Mouse (Mus musculus) erythroid progenitor cell, adult 5-6 weeks (primary cell): Measurements from ENCODE around the gene Pdlim7. TPM values are rescaled to one million over a fixed set of nuclear protein-coding genes. Genes with fewer than 3 reads are reported as not detected.

Experiments
- ATAC-seq: replicated peaks from 2 replicates; pipeline ENCODE4 v1.8.0; 2016; ENCODE audit warnings: moderate number of reproducible peaks, mild to moderate bottlenecking, moderate TSS enrichment, inconsistent platforms; ENCODE audit not compliant: poor library complexity, low FRiP score, severe bottlenecking
- total RNA-seq, 2 experiments: library from RNA; stranded (forward) in 1 of 2; stranded (reverse) in 1 of 2; fragments of 150-400 nt in 1 of 2; fragments of 186-747, 209-891 nt in 1 of 2; gene quantifications; 2 replicates each; pipeline versions ENCODE4 v1.2.3 to v1.2.4; 2015 to 2017; ENCODE audit warnings: low replicate concordance in 2 of 2

The Pdlim7 gene
- total RNA-seq, 2 experiments from 2014 or later, result 0.15 to 0.84 TPM

- no peak for ATAC-seq
Observed at GRCm38 (mm10) chr13:55523278-55523677, 9.8 kb upstream of the Pdlim7 start.

DNA sequence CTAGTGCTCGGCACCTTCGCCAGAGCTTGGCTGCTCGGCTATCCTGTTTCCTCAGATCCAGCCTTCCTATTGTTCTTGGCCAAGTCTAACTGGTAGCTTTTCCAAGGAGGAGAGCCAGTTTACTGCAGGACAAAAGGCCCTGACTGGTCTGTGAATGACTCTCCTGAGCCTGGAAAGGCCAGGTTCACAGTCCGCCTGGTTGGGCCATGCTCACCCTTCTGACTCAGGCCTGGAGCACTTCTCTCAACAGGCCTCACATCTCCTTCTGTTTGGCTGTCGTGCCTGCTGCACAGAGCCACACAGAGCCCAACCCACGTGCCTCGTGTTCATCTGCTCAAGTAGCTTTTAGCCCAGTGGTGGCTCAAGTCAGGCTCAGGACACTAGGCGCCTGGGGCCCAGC is 9.3 kb upstream of the Pdlim7 start:
- no peak for ATAC-seq

- no peak for ATAC-seq
Observed at GRCm38 (mm10) chr13:55519606-55520005, 6.1 kb upstream of the Pdlim7 start.

GRCm38 (mm10) chr13:55516955-55517354 is 3.5 kb upstream of the Pdlim7 start:
- ATAC-seq, result peak; percentile 55; the same call in 1 of the 2 replicates

DNA sequence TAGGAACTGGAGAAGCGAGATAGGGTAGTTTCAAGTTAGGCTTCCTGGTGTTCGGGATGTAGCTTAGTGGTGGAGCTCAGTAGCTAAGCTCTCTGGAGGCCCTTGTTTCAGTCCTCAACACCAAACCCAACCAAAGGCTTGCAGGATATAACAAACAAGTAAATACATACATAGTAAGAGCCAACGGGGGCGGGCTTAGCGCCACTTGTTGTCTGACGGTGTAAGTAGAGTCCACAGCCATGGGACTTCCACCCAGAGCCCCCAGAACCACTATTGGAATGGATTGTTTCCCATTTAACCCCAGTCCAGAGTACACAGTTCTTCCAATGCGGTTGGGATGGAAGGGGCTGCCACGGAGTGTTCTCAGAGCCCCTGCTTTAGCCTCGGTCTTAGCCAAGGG is 352 bp upstream of the Pdlim7 start:
- no peak for ATAC-seq

DNA sequence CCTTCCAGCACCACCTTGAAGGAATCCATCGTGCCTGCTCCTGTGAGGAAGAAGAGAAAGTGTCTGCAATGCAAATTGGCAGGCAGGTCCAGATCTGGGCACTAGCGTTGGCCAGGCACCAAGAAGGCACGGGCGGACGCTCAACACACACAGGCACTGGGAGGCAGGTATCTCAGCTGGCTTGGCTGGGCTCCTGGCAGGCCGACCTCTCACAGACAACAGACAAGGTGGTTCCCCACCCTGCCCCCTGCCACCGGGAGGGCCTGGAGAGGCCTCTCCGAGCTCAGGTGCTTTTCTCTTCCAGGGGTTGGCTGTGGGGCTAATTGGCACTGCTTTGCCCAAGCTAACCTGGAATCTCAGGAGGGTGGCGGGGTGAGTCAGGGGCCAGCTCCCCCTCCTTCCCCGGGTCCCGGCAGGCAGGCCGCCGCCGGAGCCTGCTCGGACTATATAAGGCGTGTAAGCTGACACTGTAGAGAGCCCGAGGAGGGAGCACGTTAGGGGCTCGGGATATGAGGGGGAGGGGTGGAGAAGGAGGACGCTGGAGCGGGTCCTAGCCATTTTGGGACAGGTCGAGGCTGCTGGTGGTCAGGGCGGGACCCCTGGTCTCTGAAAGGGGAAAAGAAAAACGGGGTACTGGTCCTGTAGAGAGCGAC is 971 bp downstream of the Pdlim7 start:
- no peak for ATAC-seq

DNA sequence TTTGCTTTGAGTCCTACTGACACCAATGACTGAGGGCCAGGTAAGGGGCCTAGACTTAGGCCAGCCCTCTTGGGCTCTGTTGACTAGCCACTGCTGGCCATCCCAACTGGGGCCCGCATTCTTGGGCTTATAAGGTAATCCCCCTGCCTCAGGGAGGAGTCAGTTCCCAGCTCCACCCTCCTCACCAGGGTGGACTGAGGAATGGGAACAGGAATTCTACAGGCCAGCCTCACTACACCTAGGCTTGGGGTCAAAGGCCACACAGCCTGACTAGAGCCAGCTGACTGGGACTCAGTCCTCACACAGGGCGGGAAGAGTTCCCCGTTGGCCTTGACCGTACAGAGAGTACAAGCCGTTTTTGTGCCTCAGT is 2.0 kb downstream of the Pdlim7 start:
- ATAC-seq, result no peak

GRCm38 (mm10) chr13:55510668-55511491 is 2.6 kb downstream of the Pdlim7 start:
- no peak for ATAC-seq

DNA sequence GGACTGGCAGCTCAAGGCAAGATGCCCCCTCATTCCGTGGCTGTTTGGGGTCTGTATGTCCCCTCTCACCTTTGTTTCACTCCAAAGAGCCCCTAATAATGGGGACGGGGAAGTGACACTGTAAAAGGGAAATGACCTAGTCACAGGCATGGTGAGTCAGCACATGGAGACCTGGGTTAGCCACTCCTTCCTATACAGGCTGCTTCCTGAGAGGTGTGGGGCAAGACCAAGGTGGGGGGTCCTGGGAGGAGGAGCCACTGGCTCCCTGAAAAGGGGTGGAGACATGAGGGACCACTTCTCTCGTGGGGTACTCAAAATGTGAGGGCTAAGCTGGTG is 3.2 kb downstream of the Pdlim7 start:
- no peak for ATAC-seq

DNA sequence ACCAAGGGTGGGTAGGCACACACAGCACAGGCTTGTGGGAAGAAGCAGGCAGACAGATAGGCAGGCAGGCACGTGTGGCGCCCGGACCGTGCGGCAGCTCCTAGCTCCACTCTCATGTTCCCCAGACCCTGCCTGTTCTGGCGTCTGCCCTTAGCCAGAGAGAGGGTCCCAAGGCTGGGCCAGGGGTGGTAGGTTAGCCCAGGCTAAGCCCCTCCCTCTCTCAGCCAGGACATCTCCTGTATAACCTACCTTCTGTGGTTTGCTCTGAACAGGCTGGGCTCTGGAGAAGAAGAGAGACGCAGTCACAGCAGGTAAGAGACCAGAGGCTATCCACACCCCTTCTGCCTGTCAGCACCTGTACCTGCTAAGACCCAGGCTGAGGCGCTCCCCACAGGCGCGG is 4.9 kb downstream of the Pdlim7 start:
- no peak for ATAC-seq

DNA sequence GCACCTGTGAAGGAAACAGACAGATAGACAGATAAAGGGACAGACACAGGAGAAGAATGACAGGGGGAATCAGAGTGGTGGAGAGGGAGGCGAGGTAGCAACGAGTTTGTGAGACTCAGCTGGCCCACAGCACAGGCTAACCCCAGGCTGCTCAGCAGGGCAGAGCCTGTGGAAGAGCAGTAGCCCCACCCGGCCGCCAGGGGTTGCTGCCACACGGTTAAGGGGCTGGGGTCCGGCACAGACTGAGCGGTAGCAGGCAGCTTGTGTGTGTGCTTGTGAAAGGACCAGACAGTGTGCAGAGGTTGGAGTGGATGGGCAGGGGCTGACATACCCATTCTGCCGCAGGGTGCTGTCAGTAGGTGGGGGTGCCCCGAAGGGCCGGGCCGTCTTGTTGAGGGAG is 5.6 kb downstream of the Pdlim7 start:
- ATAC-seq, result no peak

GRCm38 (mm10) chr13:55506697-55507096 is 6.8 kb downstream of the Pdlim7 start:
- no peak for ATAC-seq

DNA sequence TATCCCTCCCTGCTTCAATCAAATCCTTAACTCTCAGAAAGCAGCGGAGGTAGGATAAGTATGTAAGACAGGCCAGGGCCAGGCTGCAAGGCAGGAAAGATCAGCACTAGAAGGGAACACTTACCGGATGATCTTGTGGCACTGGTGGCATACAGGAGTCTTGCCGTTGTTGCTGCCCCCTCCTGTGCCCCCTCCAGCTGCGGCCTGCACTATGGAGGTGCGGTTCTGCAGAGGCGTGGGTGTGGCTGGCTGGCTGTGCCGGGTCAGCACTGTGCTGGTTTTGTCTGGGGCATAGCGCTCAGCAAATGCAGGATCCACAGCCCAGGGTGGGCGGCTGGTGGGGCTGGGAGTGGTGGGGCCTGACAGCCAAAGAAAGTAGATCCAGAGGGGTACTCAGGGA is 7.7 kb downstream of the Pdlim7 start:
- no peak for ATAC-seq

GRCm38 (mm10) chr13:55504390-55504789 is 9.1 kb downstream of the Pdlim7 start:
- ATAC-seq, result no peak

GRCm38 (mm10) chr13:55502405-55502804 is 11.1 kb downstream of the Pdlim7 start:
- no peak for ATAC-seq

GRCm38 (mm10) chr13:55500575-55500974 is 12.9 kb downstream of the Pdlim7 start:
- no peak for ATAC-seq

DNA sequence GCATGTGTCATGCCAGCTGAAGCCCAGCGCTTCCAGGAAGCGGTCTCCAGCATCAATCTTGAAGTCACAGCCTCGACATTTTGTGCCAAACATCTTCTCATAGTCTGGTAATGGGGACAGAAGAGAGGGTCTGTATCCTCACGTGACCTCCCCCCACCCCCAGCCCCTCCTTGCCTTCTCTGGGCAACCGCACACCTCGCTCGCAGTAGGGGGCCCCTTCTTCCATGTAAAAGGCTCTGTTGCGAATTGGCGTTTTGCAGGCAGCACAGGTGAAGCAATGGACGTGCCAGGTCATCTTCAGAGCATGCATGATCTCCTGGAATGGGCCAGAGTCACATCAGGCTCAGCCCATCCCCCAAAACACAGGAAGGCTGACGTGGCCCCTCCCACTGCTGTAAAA is 14.6 kb downstream of the Pdlim7 start:
- ATAC-seq, result no peak

DNA sequence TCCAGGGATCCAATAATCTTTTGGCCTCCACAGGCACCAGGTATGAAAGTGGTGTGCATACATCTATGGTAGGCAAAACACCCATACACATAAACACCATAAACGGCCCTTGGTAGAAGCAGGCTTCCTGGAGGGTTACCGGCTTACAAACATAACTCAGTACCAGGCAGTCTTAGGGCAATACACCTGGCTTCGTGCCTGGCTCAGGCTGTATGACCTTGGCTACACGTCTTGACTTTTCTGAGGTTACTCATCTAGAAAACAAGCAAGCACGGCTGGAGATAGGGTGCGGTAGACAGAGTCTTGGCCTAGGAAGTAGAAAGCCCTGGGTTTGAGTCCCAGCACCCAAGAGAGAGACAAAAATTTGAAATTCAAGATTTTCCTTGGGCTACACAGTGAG is 16.8 kb downstream of the Pdlim7 start:
- no peak for ATAC-seq

GRCm38 (mm10) chr13:55495702-55496101 is 17.8 kb downstream of the Pdlim7 start:
- ATAC-seq, result no peak

DNA sequence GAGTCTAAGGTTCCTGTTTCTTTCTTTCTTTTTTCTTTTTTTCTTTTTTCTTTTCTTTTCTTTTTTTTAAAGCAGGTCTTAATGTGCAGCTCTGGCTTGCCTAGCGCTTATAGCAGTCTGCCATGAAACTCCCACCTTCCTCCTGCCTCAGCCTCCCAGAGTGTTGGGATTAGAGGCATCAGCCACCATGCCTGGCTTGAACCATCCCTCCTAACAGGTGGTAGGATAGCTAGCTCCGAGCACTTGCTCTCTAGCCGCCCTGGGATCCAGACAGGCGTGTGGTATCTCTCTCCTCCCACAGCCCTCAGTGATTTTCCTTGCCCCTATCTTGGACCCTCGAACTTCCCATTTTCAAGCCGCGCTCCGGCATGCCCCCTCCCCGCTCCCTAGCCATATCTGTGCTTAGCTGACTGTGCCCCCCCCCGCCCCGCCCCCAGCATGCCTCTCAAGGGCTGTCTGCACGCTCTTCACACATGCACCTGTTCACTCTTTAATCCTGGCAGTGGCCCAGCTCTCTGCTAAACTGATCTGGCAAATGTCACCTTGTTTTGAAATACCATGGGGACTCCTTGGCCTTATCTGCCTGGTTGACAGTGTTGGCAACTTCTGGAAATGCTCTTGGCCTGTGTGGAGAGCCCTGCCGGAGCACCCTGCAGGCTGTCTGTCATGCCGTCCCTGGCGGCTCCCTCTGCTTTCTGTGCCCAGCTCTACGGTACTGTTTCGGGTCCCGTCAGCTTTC is 18.4 kb downstream of the Pdlim7 start:
- ATAC-seq, result no peak

- ATAC-seq, result no peak
Observed at GRCm38 (mm10) chr13:55494257-55494656, 19.2 kb downstream of the Pdlim7 start.
